Mouse (Mus musculus): ENCODE data around the gene Slc2a3. TPM values are rescaled to one million over a fixed set of nuclear protein-coding genes. Genes with fewer than 3 reads are reported as not detected.

The Slc2a3 gene
- polyA plus RNA-seq, 1 experiment from 2014 or later, result 50.6 TPM

DNA sequence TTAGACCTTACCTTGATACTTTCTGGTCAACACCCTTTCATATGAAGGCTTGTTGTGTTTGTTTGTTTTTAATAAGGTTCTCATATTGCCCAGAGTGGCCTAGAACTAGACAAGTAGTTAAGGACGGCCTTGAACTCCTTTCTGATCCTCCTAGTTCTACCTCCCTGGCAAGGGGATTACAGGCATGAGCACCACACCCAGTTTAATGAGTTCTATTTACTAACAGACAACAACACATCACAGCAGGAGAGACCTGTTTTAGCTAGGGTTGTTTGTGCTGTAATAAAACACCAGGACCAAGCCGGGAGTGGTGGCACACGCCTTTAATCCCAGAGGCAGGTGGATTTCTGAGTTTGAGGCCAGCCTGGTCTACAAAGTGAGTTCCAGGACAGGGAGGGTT, 39.0 kb downstream of the Slc2a3 start:
- 61% methylated on average over 3 of the region's 3 CpGs for WGBS
- Histone ChIP-seq H3K36me3 (no peaks in the 10 kb centered on the region), H3K27ac (replicated peaks) (no peak overlapping the region), H3K4me2 (no peak overlapping the region), H3K9ac (replicated peaks) (no peak overlapping the region), H3K4me3 (replicated peaks) (no peak overlapping the region), H3K4me1 (peaks cover 29% of the 10 kb centered on the region), H3K27me3 (replicated peaks) (no peaks in the 10 kb centered on the region), H3K9me3 (replicated peaks) (no peaks in the 10 kb centered on the region)
- no peak for ATAC-seq (ENCODE audit: low FRiP score)

DNA sequence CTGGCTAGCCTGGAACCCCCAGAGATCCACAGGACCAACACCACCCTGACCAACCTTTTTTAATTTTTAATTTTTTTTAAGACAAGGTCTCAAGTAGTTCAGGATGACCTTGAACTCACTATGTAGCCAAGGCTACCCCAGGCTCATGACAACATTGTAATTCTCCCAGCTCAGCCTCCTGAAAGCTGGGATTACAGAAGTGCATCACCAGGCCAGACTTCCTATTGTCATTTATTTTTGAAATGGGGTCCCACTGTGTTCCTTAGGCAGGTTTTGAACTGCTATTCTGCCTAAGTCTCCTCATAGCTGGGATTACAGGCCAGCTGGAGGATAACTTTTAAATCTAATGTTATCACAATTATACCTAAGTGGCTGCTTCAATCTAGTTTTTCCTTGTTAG, 39.5 kb downstream of the Slc2a3 start:
- Histone ChIP-seq H3K27ac (replicated peaks) (0 out of 2 replicates have a peak overlapping the region, but pooled peaks have one; percentile 78), H3K9ac (replicated peaks) (0 out of 2 replicates have a peak overlapping the region, but pooled peaks have one; percentile 59), H3K9me3 (replicated peaks) (no peaks in the 10 kb centered on the region), H3K4me3 (replicated peaks) (peak overlapping the region; percentile 46; the same call in 1 of the 2 replicates), H3K4me1 (peaks cover 29% of the 10 kb centered on the region), H3K27me3 (replicated peaks) (no peaks in the 10 kb centered on the region), H3K36me3 (no peaks in the 10 kb centered on the region), H3K4me2 (peak overlapping the region; percentile 53)
- no peak for ATAC-seq (ENCODE audit: low FRiP score)

DNA sequence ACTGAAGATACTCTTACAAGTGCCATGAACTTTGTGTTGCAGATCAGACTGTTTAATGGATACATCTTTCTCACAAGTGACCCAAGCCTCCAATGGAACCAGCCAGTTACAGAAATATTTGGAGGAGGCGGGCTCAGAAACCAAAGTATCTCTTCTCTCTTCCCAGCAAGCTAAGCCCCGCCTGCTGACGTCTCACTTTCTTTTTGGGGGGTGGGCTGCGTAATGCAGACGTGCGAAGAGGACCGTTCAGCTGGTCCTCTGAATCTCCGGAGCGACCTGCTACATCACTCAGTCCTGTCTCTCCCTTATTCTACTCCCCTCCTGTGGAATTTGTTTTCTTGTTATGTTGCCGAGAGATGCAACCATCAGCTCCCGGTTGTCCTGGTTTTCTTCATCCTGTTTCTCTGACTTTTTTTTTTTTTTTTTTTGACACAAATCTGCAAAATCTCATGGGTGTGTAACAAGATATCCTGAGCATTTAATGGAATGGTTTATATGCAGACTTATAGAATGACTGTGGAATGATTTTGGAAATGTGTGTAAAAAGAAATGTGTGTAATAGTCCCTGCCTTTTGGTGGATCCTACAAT, 40.3 kb downstream of the Slc2a3 start:
- H3K27me3 ChIP-seq (replicated peaks), result no peaks in the 10 kb centered on the region
- peak; percentile 68; the same call in 1 of the 2 replicates for ATAC-seq (ENCODE audit: low FRiP score)
- peak overlapping the region; percentile 53 for H3K4me2 ChIP-seq
- H3K9ac ChIP-seq (replicated peaks), result peak overlapping the region; percentile 59
- peak overlapping the region; percentile 46 for H3K4me3 ChIP-seq (replicated peaks)
- no peaks in the 10 kb centered on the region for H3K36me3 ChIP-seq
- peaks cover 23% of the 10 kb centered on the region for H3K4me1 ChIP-seq
- H3K9me3 ChIP-seq (replicated peaks), result no peaks in the 10 kb centered on the region
- under 1% methylated on average over 11 of the region's 11 CpGs for WGBS
- H3K27ac ChIP-seq (replicated peaks), result peak overlapping the region; percentile 78

DNA sequence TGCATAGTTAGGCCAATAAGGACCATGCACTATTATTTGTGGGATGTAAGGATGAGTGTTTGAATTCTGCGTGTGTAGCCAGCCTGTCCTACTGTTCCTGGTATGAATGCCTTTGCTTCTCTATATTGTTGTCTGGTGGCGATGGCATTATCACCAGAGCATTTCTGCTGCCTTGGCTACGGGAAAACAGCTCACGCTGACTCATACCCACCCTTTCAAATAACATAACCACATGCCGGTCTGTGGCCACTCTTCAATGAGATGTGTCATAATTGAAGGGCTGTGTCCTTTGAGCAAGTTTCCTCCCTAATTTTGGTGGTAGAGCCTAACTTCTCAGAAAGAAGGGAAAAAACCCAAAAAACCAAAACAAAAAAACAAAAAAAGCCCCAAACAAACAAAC, 42.7 kb downstream of the Slc2a3 start:
- no peak overlapping the region for H3K9ac ChIP-seq (replicated peaks)
- H3K4me3 ChIP-seq (replicated peaks), result no peak overlapping the region
- H3K4me2 ChIP-seq, result no peak overlapping the region
- no peaks in the 10 kb centered on the region for H3K27me3 ChIP-seq (replicated peaks)
- no peak overlapping the region for H3K27ac ChIP-seq (replicated peaks)
- H3K36me3 ChIP-seq, result no peaks in the 10 kb centered on the region
- WGBS, result 70% methylated on average over 5 of the region's 5 CpGs
- H3K9me3 ChIP-seq (replicated peaks), result no peaks in the 10 kb centered on the region
- H3K4me1 ChIP-seq, result peaks cover 11% of the 10 kb centered on the region
- ATAC-seq (ENCODE audit: low FRiP score), result no peak

DNA sequence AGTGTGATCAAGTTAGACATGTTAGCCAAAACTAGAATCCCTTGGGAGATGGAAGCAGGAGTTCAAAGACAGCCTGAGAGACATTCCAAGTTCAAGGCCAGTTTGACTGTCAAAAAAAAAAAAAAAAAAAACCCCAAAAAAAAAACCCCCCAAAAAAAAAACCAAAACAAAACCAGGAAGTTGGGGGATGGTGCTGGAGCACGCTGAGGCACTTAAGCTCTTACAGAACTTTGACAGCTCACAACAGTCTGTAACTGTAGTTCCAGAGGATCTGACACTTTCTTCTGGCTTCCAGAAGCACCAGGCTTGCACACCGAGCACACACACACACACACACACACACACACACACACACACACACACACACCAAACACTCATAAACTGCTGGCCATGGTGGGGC, 45.5 kb downstream of the Slc2a3 start:
- H3K27me3 ChIP-seq (replicated peaks), result no peaks in the 10 kb centered on the region
- 68% methylated on average over 2 of the region's 2 CpGs for WGBS
- H3K4me2 ChIP-seq, result no peak overlapping the region
- no peak for ATAC-seq (ENCODE audit: low FRiP score)
- H3K9ac ChIP-seq (replicated peaks), result no peak overlapping the region
- H3K4me1 ChIP-seq, result no peaks in the 10 kb centered on the region
- no peak overlapping the region for H3K4me3 ChIP-seq (replicated peaks)
- H3K36me3 ChIP-seq, result no peaks in the 10 kb centered on the region
- no peaks in the 10 kb centered on the region for H3K9me3 ChIP-seq (replicated peaks)
- H3K27ac ChIP-seq (replicated peaks), result no peak overlapping the region

DNA sequence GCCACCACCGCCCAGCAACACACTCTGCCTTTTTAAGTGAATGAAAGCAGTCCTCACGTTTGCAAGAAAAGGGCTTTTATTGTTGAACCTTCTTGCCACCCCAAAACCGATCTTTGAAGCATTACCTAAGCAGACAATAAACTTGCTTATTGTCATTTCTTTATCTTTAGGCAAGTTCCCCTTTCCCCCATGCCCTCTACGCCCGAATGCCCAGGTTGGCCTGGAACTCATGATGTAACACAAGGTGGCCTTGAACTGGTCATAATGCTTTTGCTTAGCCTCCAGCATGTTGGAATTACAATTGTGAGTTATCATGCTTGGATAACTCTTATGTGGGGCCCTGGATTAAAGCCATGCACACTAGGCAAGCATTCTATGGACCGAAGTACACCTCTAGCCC, 50.9 kb downstream of the Slc2a3 start:
- Histone ChIP-seq H3K4me2 (no peak overlapping the region), H3K4me1 (no peaks in the 10 kb centered on the region), H3K4me3 (replicated peaks) (no peak overlapping the region), H3K27ac (replicated peaks) (no peak overlapping the region), H3K27me3 (replicated peaks) (peaks cover 4% of the 10 kb centered on the region), H3K9ac (replicated peaks) (no peak overlapping the region), H3K9me3 (replicated peaks) (no peaks in the 10 kb centered on the region), H3K36me3 (no peaks in the 10 kb centered on the region)
- ATAC-seq (ENCODE audit: low FRiP score), result no peak
- 80% methylated on average over 6 of the region's 6 CpGs for WGBS

DNA sequence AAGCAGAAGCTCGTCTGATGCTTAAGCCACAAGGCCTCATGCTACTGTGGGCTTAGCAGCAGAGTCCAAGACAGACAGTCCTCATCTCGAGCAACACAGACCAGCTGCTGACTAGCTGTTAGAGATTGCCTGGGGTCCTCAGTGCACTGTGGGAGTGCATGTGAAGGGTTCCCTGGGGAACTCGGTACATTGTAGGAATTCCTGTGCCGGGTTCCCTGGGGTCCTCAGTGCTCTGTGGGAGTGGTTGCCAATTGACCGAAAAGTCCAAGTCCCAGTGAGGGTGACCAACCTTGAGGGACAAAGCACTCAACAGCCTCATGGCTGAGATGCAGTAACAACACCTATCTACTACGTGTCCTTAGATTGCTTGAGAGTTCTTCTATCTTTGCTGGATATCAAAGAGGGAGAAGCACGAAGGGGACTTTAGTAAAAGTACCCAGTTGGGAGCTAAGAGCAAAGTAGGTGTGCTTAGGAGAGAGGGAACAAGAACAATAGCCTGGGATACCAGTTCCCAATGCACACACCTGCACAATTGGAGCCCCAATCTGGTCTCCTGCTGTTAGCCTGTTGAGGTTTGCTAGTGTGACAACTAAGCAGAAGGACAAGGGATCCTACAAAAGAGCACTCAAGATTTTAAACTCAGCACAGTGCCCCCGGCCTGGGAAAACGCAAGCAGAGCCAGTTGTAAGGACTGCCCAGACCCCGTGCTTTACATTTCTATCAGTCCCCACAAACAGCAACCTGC, 56.8 kb downstream of the Slc2a3 start:
- H3K4me3 ChIP-seq (replicated peaks), result no peak overlapping the region
- no peak overlapping the region for H3K4me2 ChIP-seq
- no peak overlapping the region for H3K9ac ChIP-seq (replicated peaks)
- no peak for ATAC-seq (ENCODE audit: low FRiP score)
- no peaks in the 10 kb centered on the region for H3K36me3 ChIP-seq
- 22% methylated on average over 10 of the region's 10 CpGs for WGBS
- peaks cover 31% of the 10 kb centered on the region for H3K4me1 ChIP-seq
- peaks cover 29% of the 10 kb centered on the region for H3K27me3 ChIP-seq (replicated peaks)
- no peaks in the 10 kb centered on the region for H3K9me3 ChIP-seq (replicated peaks)
- no peak overlapping the region for H3K27ac ChIP-seq (replicated peaks)

DNA sequence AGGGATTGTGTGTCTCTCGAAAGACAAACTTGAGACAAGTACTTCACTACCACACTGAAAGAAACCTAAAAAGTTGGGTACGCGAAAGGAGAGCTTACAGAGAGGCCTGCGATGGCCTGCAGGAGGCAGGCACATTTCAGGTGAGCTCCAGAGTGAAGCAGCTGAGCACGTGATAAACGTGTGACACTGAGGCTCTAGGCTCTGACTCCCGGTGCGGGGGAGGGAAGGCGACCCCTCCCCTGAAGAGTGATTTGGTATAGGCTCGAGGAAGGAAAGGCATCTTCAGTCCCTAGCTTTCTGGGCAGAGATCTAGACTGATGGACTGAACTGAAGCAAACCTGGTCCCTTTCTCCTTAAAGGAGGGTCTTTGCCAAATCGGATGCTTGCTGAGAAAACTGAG, 58.1 kb downstream of the Slc2a3 start:
- Histone ChIP-seq H3K27ac (replicated peaks) (no peak overlapping the region), H3K27me3 (replicated peaks) (peaks cover 29% of the 10 kb centered on the region), H3K9ac (replicated peaks) (no peak overlapping the region), H3K4me1 (peaks cover 32% of the 10 kb centered on the region), H3K36me3 (no peaks in the 10 kb centered on the region; the same call in 1 of the 2 replicates), H3K9me3 (replicated peaks) (no peaks in the 10 kb centered on the region), H3K4me2 (peak overlapping the region; percentile 27), H3K4me3 (replicated peaks) (no peak overlapping the region)
- no peak for ATAC-seq (ENCODE audit: low FRiP score)
- WGBS, result 20% methylated on average over 11 of the region's 11 CpGs

DNA sequence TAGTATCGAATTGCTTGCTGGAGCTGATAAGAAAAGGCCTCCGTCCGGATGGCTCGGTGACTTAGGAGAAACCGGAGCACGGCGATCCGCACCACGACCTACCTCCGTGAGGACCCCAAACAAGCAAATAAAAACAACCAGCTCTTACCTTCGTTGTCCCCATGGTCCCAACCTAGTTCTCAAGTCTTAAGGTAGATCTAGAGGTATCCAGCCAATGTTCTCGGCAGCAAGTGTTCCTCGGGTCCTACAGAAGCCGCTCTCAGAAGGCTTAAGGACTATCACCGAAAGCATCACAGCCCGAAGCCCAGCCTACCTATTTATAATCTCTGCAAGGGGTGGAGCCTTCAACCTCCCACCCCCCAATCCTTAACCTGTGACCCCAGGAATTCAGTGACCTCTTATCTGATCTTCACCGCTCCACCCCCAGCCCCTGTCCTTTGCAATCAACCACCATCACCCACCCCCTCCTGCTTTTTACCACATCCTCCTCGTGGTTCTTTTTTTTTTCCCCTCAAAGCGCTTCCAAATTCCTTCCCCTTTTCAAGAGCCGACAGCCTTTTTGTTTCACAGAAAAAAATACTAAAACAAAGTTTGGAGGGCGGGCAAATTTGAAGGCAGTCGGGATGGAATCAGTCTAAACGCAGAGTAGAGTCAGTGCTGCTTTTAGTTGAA, 59.1 kb downstream of the Slc2a3 start:
- H3K27me3 ChIP-seq (replicated peaks), result peaks cover 29% of the 10 kb centered on the region
- no peaks in the 10 kb centered on the region for H3K9me3 ChIP-seq (replicated peaks)
- peaks cover under 1% of the 10 kb centered on the region; the same call in 1 of the 2 replicates for H3K36me3 ChIP-seq
- peak overlapping the region; percentile 70 for H3K27ac ChIP-seq (replicated peaks)
- H3K4me3 ChIP-seq (replicated peaks), result peak overlapping the region; percentile 54
- peaks cover 32% of the 10 kb centered on the region for H3K4me1 ChIP-seq
- ATAC-seq (ENCODE audit: low FRiP score), result peak; percentile 76
- H3K4me2 ChIP-seq, result peak overlapping the region; percentile 71
- under 1% methylated on average over 23 of the region's 23 CpGs for WGBS
- peak overlapping the region; percentile 69 for H3K9ac ChIP-seq (replicated peaks)

DNA sequence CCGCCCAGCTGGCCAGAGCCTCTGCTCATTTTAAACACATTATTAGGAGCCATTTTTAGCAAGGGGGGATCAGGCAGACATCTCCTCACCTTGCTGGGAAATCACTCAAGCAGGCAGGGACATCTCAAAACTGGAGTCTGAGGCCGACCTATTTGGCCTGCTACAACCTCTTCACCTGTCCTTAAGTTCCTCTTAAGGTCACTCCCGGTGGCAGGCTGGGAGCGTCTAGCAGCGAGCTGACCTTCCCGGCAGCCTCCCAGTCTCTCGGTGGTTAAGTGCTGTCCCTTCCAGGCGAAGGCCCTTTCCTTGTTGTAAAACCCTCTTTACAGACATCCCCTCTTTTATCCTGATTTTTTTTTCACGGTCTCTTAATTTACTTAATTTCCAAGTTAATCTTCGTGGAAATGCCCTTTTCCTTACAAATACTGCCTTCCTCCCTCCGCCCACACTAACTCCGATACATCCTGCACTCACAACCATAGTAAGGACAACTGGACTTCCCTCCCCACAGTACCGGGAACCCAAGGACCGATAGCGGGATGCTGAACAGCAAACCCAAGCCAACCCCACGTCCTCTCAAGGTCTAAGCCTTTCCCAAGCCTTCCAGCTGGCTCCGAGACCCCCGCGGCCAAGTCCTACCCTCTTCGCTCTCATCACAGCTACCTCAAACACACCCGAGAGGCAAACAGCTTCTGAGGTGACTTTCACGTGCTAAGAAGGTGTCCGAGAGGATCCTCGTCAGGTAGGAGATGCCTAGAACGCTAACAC, 59.8 kb downstream of the Slc2a3 start:
- Histone ChIP-seq H3K27ac (replicated peaks) (peak overlapping the region; percentile 70), H3K9me3 (replicated peaks) (no peaks in the 10 kb centered on the region), H3K27me3 (replicated peaks) (peaks cover 29% of the 10 kb centered on the region), H3K4me3 (replicated peaks) (peak overlapping the region; percentile 54), H3K4me1 (peaks cover 32% of the 10 kb centered on the region), H3K9ac (replicated peaks) (peak overlapping the region; percentile 69), H3K36me3 (peaks cover 7% of the 10 kb centered on the region; the same call in 1 of the 2 replicates), H3K4me2 (peak overlapping the region; percentile 71)
- ATAC-seq (ENCODE audit: low FRiP score), result peak; percentile 43
- WGBS, result 2% methylated on average over 25 of the region's 25 CpGs

DNA sequence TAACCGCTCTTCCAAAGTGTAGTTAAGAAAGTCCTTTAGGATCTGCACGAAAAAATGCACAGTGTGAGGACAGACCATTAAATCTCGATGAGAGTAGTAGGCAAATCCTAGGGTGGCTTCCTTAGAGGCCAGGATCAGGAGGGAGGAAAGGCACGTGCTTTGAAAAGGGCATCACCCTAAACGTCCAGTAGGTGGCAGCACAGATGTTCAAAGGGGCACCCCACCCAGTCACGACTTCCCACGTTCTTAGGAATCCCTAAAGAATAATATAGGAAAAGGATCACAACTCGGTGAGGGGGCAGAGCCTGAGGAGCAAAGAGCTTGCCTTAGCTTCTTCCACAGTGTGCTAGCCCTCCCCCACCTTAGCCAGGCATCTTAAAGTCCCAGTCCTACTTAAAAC, 61.5 kb downstream of the Slc2a3 start:
- H3K9ac ChIP-seq (replicated peaks), result no peak overlapping the region
- no peak overlapping the region for H3K27ac ChIP-seq (replicated peaks)
- H3K9me3 ChIP-seq (replicated peaks), result no peaks in the 10 kb centered on the region
- peak overlapping the region; percentile 54 for H3K4me3 ChIP-seq (replicated peaks)
- ATAC-seq (ENCODE audit: low FRiP score), result peak; percentile 33
- H3K4me2 ChIP-seq, result peak overlapping the region; percentile 71
- peaks cover 32% of the 10 kb centered on the region for H3K4me1 ChIP-seq
- 9% methylated on average over 8 of the region's 8 CpGs for WGBS
- peaks cover 21% of the 10 kb centered on the region for H3K36me3 ChIP-seq
- H3K27me3 ChIP-seq (replicated peaks), result peaks cover 21% of the 10 kb centered on the region
